Mouse (Mus musculus) heart, adult 2 months (tissue): Measurements from ENCODE around the gene Stat5a.

Source experiments
- CTCF ChIP-seq: fragments of 200-600 bp; IDR thresholded peaks from 2 replicates; pipeline ENCODE4 v1.8.1; 2022; ENCODE audit warnings: antibody characterized with exemption, mild to moderate bottlenecking, moderate library complexity
- EP300 ChIP-seq: fragments of 200-500 bp; IDR thresholded peaks from 2 replicates; pipeline ENCODE4 v1.6.1; 2011; ENCODE audit warnings: low read depth, low read length, control low read depth; ENCODE audit not compliant: insufficient read depth

DNA sequence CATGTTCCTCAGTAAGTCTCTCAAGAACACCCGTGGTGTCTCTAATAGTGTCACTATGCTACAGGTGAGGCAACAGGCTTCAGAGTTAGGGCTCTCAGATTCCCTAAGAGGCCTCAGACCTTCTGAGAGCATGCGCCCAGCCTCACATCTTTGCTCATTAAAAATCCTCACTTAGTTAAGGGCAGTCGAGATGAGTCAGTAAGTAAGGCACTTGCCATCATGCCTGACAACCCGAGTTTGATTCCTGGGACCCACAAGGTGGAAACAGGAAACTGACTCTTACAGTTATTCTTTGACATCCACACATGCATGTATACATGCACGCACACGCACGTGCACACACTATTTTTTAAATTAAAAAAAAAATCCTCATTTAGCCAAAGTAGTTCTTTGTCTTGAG lies 34.7 kb upstream of the Stat5a start:
- TF ChIP-seq CTCF, result no peak
- no peak for TF ChIP-seq EP300
